12 mouse cellular contexts compared by ENCODE assay signal in the genomic region with DNA sequence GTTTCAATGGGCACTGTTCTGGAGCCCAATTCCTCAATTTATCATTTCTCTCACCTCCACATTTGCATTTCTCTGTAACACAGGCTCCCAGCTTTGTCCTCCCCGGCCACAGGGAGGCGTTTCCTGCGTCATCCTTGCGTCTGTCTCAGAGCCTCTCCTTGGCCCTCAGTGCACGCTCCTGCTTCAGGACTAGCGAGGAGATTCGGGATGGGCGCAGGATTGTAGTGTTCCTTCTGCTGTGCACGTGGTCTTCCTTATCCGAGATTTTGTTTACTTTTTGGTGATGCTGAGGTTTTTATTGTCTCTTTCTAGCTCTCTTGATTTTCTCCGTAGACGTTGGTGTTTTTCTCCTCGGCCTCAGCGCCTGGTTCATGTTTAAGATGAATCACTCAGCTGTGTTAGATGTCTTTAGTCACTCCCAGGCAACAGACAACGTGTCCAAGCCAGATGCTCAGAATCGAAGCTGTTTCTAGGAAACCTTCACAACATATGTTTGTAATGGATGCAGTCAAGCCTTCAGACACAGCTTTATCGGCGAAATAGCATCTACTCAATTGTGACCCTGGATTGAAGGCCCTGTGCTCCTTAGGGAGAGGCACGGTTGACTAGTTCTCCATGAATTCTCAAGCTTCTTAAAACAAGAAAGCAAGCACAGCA. TPM values are rescaled to one million over a fixed set of nuclear protein-coding genes. Genes with fewer than 3 reads are reported as not detected.
A peak's percentile ranks its signal among the peaks of the same experiment; 100 is the strongest.
DNase-seq lines count a peak whose midpoint lies in the region; ATAC-seq and TF ChIP-seq lines count a peak whose summit lies in the region.
"Had no signal": no experiment of that assay in that cellular context is flagged by ENCODE, and none has a peak within 500 bp of the region (broad histone marks: within the 10 kb centered on the region; RNA-seq: fewer than 3 reads in every experiment).

No protein-coding gene starts in this region.

- H3K4me1 ChIP-seq in embryonic facial prominence, embryonic 13.5 days, result peaks cover 4% of the 10 kb centered on the region; the same call in 1 of the 2 replicates
- H3K4me1 ChIP-seq in embryonic facial prominence, embryonic 10.5 days, result no peaks in the 10 kb centered on the region
- no peaks in the 10 kb centered on the region for H3K4me1 ChIP-seq in lung, embryonic 14.5 days (ENCODE audit: insufficient read depth)
- H3K4me1 ChIP-seq in forebrain, embryonic 10.5 days, result no peaks in the 10 kb centered on the region
- H3K4me1 ChIP-seq: neural tube, embryonic 15.5 days had no signal

- no peaks in the 10 kb centered on the region for H3K27me3 ChIP-seq in embryonic facial prominence, embryonic 13.5 days
- no peaks in the 10 kb centered on the region for H3K27me3 ChIP-seq in embryonic facial prominence, embryonic 10.5 days (replicated peaks; ENCODE audit: low read depth, poor library complexity, severe bottlenecking)
- no peaks in the 10 kb centered on the region for H3K27me3 ChIP-seq in lung, embryonic 14.5 days (ENCODE audit: insufficient read depth, low read length)
- H3K27me3 ChIP-seq in forebrain, embryonic 10.5 days (ENCODE audit: poor library complexity, severe bottlenecking), result no peaks in the 10 kb centered on the region
- H3K27me3 ChIP-seq: neural tube, embryonic 15.5 days had no signal

- no peak for DNase-seq in embryonic facial prominence, embryonic 10.5 days (ENCODE audit: low spot score)
- peak; percentile 21 for DNase-seq in lung, embryonic 14.5 days
- DNase-seq in lung, adult 18-20 months, result no peak
- peak; percentile 13 for DNase-seq in NIH3T3 (ENCODE audit: low read depth)
- DNase-seq in left cerebral cortex, postnatal 36 days (ENCODE audit: low spot score in 2 of 2), result peak; percentile 54 to 55
- no peak for DNase-seq in thymus, postnatal 10 days (ENCODE audit: low spot score in 2 of 2)
- DNase-seq in forebrain, embryonic 10.5 days (ENCODE audit: extremely low spot score, low spot score), result no peak
- DNase-seq: kidney, adult 2 months had no signal

- no peaks in the 10 kb centered on the region for H3K36me3 ChIP-seq in embryonic facial prominence, embryonic 13.5 days
- no peaks in the 10 kb centered on the region for H3K36me3 ChIP-seq in embryonic facial prominence, embryonic 10.5 days (replicated peaks)
- no peaks in the 10 kb centered on the region for H3K36me3 ChIP-seq in lung, embryonic 14.5 days (ENCODE audit: insufficient read depth)
- H3K36me3 ChIP-seq in forebrain, embryonic 10.5 days (replicated peaks), result no peaks in the 10 kb centered on the region
- H3K36me3 ChIP-seq: neural tube, embryonic 15.5 days had no signal

- intact Hi-C loops in left cerebral cortex, postnatal 36 days (cut with DNase I), result loop anchor here (5.0 kb wide), 1 partner anchor 43 kb away; no protein-coding TSS in a partner anchor

- TF ChIP-seq CTCF in lung, embryonic 14.5 days (IDR thresholded peaks at IDR 0.05; ENCODE audit: low read depth), result peak; percentile 18; the same call in 1 of the 2 replicates

- peak overlapping the region; percentile 22; the same call in 1 of the 2 replicates for H3K27ac ChIP-seq in embryonic facial prominence, embryonic 13.5 days
- no peak overlapping the region for H3K27ac ChIP-seq in embryonic facial prominence, embryonic 10.5 days (replicated peaks)
- no peak overlapping the region for H3K27ac ChIP-seq in lung, embryonic 14.5 days (ENCODE audit: low read depth)
- H3K27ac ChIP-seq in forebrain, embryonic 10.5 days, result no peak overlapping the region
- H3K27ac ChIP-seq: neural tube, embryonic 15.5 days had no signal

- WGBS in embryonic facial prominence, embryonic 13.5 days, result 45% methylated on average over 19 of the region's 19 CpGs
- WGBS in embryonic facial prominence, embryonic 10.5 days, result 68% methylated on average over 19 of the region's 19 CpGs
- 41% methylated on average over 19 of the region's 19 CpGs for WGBS in lung, embryonic 14.5 days
- 70% methylated on average over 19 of the region's 19 CpGs for WGBS in forebrain, embryonic 10.5 days

- no peaks in the 10 kb centered on the region for H3K9me3 ChIP-seq in embryonic facial prominence, embryonic 13.5 days
- H3K9me3 ChIP-seq in embryonic facial prominence, embryonic 10.5 days, result no peaks in the 10 kb centered on the region
- no peaks in the 10 kb centered on the region for H3K9me3 ChIP-seq in lung, embryonic 14.5 days (ENCODE audit: low read depth, low read length)
- H3K9me3 ChIP-seq in forebrain, embryonic 10.5 days, result no peaks in the 10 kb centered on the region
- H3K9me3 ChIP-seq: neural tube, embryonic 15.5 days had no signal

- no peak overlapping the region for H3K9ac ChIP-seq in embryonic facial prominence, embryonic 13.5 days
- H3K9ac ChIP-seq in lung, embryonic 14.5 days, result no peak overlapping the region
- H3K9ac ChIP-seq: neural tube, embryonic 15.5 days had no signal

- no peak for ATAC-seq in embryonic facial prominence, embryonic 13.5 days (ENCODE audit: insufficient number of reproducible peaks, insufficient read depth, low FRiP score, low TSS enrichment, low read depth)
- ATAC-seq in lung, embryonic 14.5 days (ENCODE audit: insufficient read depth), result no peak

- no peak overlapping the region for H3K4me3 ChIP-seq in embryonic facial prominence, embryonic 13.5 days
- no peak overlapping the region for H3K4me3 ChIP-seq in embryonic facial prominence, embryonic 10.5 days
- no peak overlapping the region for H3K4me3 ChIP-seq in lung, embryonic 14.5 days (ENCODE audit: low read depth, low read length)
- no peak overlapping the region for H3K4me3 ChIP-seq in forebrain, embryonic 10.5 days
- H3K4me3 ChIP-seq: neural tube, embryonic 15.5 days had no signal

- H3K4me2 ChIP-seq in embryonic facial prominence, embryonic 13.5 days, result 0 out of 2 replicates have a peak overlapping the region, but pooled peaks have one; percentile 16
- H3K4me2 ChIP-seq in lung, embryonic 14.5 days, result no peak overlapping the region
- H3K4me2 ChIP-seq: neural tube, embryonic 15.5 days had no signal

RNA-seq across cellular contexts. Expression of a gene that starts 20.0 kb away (rescaled TPM):
- polyA plus RNA-seq in embryonic facial prominence, embryonic 13.5 days (2015; fragmentation: Nextera tagmentation; extraction: Ambion mirVana), result 5.8 and 6.7 TPM in 2 replicates
- polyA plus RNA-seq in embryonic facial prominence, embryonic 10.5 days (2016; fragmentation: Nextera tagmentation; extraction: Ambion mirVana), result 0.55 and 0.56 TPM in 2 replicates
- polyA plus RNA-seq in lung, embryonic 14.5 days (2014; fragmentation: Nextera tagmentation; extraction: Ambion mirVana), result 14.9 TPM in 2 replicates
- 1 to 10 TPM; 5.6 to 8.0 TPM for total RNA-seq in left cerebral cortex, postnatal 36 days (2021)
- polyA plus RNA-seq in forebrain, embryonic 10.5 days (2016; fragmentation: Nextera tagmentation; extraction: Ambion mirVana), result 0.16 and 0.33 TPM in 2 replicates
- total RNA-seq: gastrocnemius, postnatal 4 days had no signal
- polyA plus RNA-seq: heart, postnatal 0 days had no signal

RNA-seq across cellular contexts. Expression of a gene that starts 27.6 kb away (rescaled TPM):
- 195 and 207 TPM in 2 replicates for polyA plus RNA-seq in embryonic facial prominence, embryonic 13.5 days (2015; fragmentation: Nextera tagmentation; extraction: Ambion mirVana)
- 202 and 220 TPM in 2 replicates for polyA plus RNA-seq in embryonic facial prominence, embryonic 10.5 days (2016; fragmentation: Nextera tagmentation; extraction: Ambion mirVana)
- 195 and 196 TPM in 2 replicates for polyA plus RNA-seq in lung, embryonic 14.5 days (2014; fragmentation: Nextera tagmentation; extraction: Ambion mirVana)
- total RNA-seq in left cerebral cortex, postnatal 36 days (2021), result 100 to 1,000 TPM; 149 to 162 TPM
- polyA plus RNA-seq in forebrain, embryonic 10.5 days (2016; fragmentation: Nextera tagmentation; extraction: Ambion mirVana), result 272 TPM in 2 replicates

RNA-seq across cellular contexts. Expression of a gene that starts 51.6 kb away (rescaled TPM):
- polyA plus RNA-seq in embryonic facial prominence, embryonic 13.5 days (2015; fragmentation: Nextera tagmentation; extraction: Ambion mirVana), result 771 and 950 TPM in 2 replicates
- 810 and 834 TPM in 2 replicates for polyA plus RNA-seq in embryonic facial prominence, embryonic 10.5 days (2016; fragmentation: Nextera tagmentation; extraction: Ambion mirVana)
- polyA plus RNA-seq in lung, embryonic 14.5 days (2014; fragmentation: Nextera tagmentation; extraction: Ambion mirVana), result 1,001 and 1,027 TPM in 2 replicates
- 100 to 1,000 TPM; 263 to 301 TPM for total RNA-seq in left cerebral cortex, postnatal 36 days (2021)
- 785 and 825 TPM in 2 replicates for polyA plus RNA-seq in forebrain, embryonic 10.5 days (2016; fragmentation: Nextera tagmentation; extraction: Ambion mirVana)

Comparison
In these comparisons a context has a peak if more than half of its experiments do, and no peak if none do; other contexts are left out.
1. DNase-seq: peak in lung, embryonic 14.5 days (single experiment), NIH3T3 (single experiment) and left cerebral cortex, postnatal 36 days (2 of 2); none in embryonic facial prominence, embryonic 10.5 days (single experiment), lung, adult 18-20 months (0 of 2), thymus, postnatal 10 days (0 of 2) and forebrain, embryonic 10.5 days (single experiment).